Mouse (Mus musculus) neural tube, embryonic 14.5 days (tissue): ENCODE data around the gene 1700013H16Rik. TPM values are rescaled to one million over a fixed set of nuclear protein-coding genes. Genes with fewer than 3 reads are reported as not detected.
"Not testable (repeated sequence)": the region's sequence is repeated elsewhere in the genome, so short reads cannot be mapped to it uniquely, and the experiment has no call there.

Source experiments
- ATAC-seq: fragments of 200-750 bp; cut with Nextera tagmentation; 2 replicates; pipeline ENCODE4 v1.8.0; 2017; ENCODE audit warnings: low read depth, mild to moderate bottlenecking, moderate TSS enrichment, moderate library complexity
- H3K27ac ChIP-seq: fragments of 300-500 bp; sonication (generic); 2 replicates; pipeline ENCODE4 v1.5.1; 2014; ENCODE audit warnings: low read depth, mild to moderate bottlenecking, control low read depth, low read length, moderate library complexity, mixed read lengths
- H3K27me3 ChIP-seq: fragments of 300-500 bp; sonication (generic); 2 replicates; pipeline ENCODE4 v1.6.1; 2014; ENCODE audit warnings: low read length; ENCODE audit not compliant: control insufficient read depth, insufficient read depth
- H3K36me3 ChIP-seq: fragments of 300-500 bp; sonication (generic); 2 replicates; pipeline ENCODE4 v1.6.1; 2014; ENCODE audit warnings: low read length, mixed read lengths; ENCODE audit not compliant: control insufficient read depth, insufficient read depth
- H3K4me1 ChIP-seq: fragments of 300-500 bp; sonication (generic); 2 replicates; pipeline ENCODE4 v1.6.1; 2014; ENCODE audit warnings: low read length; ENCODE audit not compliant: control insufficient read depth, insufficient read depth
- H3K4me2 ChIP-seq: fragments of 300-500 bp; sonication (generic); 2 replicates; pipeline ENCODE4 v1.6.1; 2014; ENCODE audit warnings: mild to moderate bottlenecking, low read depth, low read length, control low read depth
- H3K4me3 ChIP-seq: fragments of 300-500 bp; sonication (generic); 2 replicates; pipeline ENCODE4 v1.5.1; 2014; ENCODE audit warnings: low read depth, low read length, control low read depth, mixed read lengths
- H3K9ac ChIP-seq: fragments of 300-500 bp; sonication (generic); replicated peaks from 2 replicates; pipeline ENCODE4 v1.6.1; 2014; ENCODE audit warnings: low read depth, mild to moderate bottlenecking, control low read depth, low read length, mixed read lengths
- H3K9me3 ChIP-seq: fragments of 300-500 bp; sonication (generic); 2 replicates; pipeline ENCODE4 v1.6.1; 2016; ENCODE audit warnings: low read length; ENCODE audit not compliant: control insufficient read depth
- WGBS: fragments of 180-500 bp; shearing (Covaris S2); extraction: QIAGEN DNeasy Blood & Tissue Kit; methylation state at CpG from one replicate; pipeline ENCODE4 v1.1.7; 2014; 5-methylcytosine and 5-hydroxymethylcytosine counted together
- polyA plus RNA-seq: library from polyadenylated mRNA; unstranded; fragments of >200 nt; fragmentation: Nextera tagmentation; extraction: Ambion mirVana; gene quantifications from 2 replicates; pipeline ENCODE4 v1.2.1, GENCODE M21; 2014

Gene 1700013H16Rik
- polyA plus RNA-seq, result not detected in 2 replicates

DNA sequence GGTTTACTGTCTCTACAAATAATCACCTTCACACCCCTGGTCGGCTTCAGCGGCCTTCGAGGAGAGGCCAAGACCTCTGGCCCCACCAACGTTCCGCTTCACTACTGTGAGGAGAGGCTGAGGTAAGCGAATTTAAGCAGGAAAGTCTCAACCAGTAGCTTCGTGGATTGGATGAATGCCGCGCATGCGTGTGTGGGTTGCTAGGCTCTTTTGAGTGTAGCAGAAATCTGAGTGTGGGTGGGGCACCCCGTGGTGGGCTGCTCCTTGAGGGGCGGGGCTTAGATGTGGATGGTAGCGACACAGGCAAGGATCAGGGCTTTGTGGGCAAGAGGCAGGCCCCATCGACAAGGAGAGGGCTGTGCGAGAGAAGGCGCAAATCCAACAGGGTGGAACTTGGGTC, at the start of gene 1700013H16Rik:
1700013H16Rik (minus strand) TSS at position 96 of the 400 bp plus-strand sequence.
- Histone ChIP-seq H3K36me3 (no peaks in the 10 kb centered on the region), H3K9me3 (no peaks in the 10 kb centered on the region), H3K9ac (no peak within 1 kb of the TSS), H3K4me2 (no peak within 1 kb of the TSS), H3K27me3 (no peaks in the 10 kb centered on the region), H3K4me3 (no peak within 1 kb of the TSS), H3K27ac (no peak within 1 kb of the TSS), H3K4me1 (no peaks in the 10 kb centered on the region)
- no peak for ATAC-seq
- WGBS, result 92% methylated on average over 16 of the region's 16 CpGs

DNA sequence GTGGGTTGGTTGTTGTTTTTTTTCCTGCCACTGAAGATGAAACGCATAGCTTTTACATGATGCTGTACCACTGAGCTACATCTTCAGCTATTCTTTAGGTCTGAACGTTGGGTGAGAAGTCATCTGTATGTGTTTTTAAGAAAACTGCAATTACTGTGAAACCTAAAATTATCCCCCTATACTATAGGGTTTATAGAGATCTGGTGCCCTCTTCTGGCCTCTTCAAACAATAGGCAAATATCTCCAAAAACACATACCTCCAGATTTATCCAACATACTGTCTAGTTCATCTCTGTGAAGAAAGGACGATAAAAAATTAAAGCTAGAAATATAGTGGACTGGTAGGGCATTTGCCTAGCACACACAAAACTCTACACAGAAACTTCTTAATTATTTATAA, 41.4 kb upstream of the 1700013H16Rik start:
- Histone ChIP-seq H3K27me3 (no peaks in the 10 kb centered on the region), H3K27ac (no peak overlapping the region), H3K36me3 (no peaks in the 10 kb centered on the region), H3K4me1 (no peaks in the 10 kb centered on the region), H3K4me2 (no peak overlapping the region), H3K4me3 (no peak overlapping the region), H3K9me3 (no peaks in the 10 kb centered on the region), H3K9ac (no peak overlapping the region)
- WGBS, result 39% methylated on average over 3 of the region's 3 CpGs
- ATAC-seq, result no peak

DNA sequence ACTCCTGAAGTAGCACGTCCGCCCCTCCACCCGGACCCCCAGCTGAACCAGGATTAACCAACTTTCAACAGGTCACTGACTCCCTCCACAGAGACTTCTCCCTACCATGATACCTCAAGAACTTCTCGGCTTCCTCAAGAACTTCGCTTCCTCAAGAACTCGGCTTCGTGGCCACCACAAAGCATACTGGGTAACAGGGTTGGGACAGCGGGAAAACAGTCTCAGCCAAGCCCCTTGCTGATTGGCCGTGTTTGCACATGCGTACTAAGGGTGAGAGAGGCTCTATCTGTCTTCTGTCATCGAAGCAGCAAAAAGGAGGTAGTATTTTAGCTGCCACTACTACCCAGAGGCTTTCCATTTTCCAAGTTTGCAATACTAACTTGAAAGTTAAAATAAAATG, 39.9 kb upstream of the 1700013H16Rik start, which contains the start of gene Xlr:
Xlr (minus strand) TSS at position 188 of the 400 bp plus-strand sequence.
- not testable (repeated sequence) for H3K27ac ChIP-seq, H3K9me3 ChIP-seq, H3K9ac ChIP-seq, H3K4me3 ChIP-seq, H3K4me1 ChIP-seq, H3K4me2 ChIP-seq, H3K36me3 ChIP-seq, H3K27me3 ChIP-seq, ATAC-seq
- WGBS, result 89% methylated on average over 11 of the region's 11 CpGs

DNA sequence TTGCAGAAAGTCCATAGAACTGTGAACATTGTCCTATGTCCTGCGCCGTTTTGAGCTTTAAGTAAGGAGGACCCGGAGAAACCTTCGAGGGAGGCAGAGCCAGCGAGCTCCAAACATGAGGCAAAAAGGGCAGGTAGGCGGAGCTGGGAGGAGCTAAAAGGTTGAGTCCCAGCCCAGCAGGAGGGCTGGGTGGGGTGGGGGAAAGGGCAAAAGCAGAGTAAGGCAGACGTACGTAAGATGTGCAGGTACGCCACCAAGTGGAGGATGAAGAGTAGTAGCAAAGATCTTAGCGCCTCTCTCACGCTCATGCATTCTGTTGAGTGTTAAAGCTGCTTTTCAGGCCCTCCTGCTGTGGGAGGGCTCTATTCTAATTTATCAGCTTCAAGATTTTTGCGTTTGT, 18.6 kb upstream of the 1700013H16Rik start, which contains the start of gene Zfp36l3:
Zfp36l3 (minus strand) TSS at position 119 of the 400 bp plus-strand sequence.
- Histone ChIP-seq H3K36me3 (no peaks in the 10 kb centered on the region), H3K4me3 (no peak within 1 kb of the TSS), H3K9me3 (no peaks in the 10 kb centered on the region), H3K9ac (no peak within 1 kb of the TSS), H3K27me3 (no peaks in the 10 kb centered on the region), H3K4me2 (no peak within 1 kb of the TSS), H3K27ac (no peak within 1 kb of the TSS), H3K4me1 (no peaks in the 10 kb centered on the region)
- 92% methylated on average over 12 of the region's 12 CpGs for WGBS
- ATAC-seq, result no peak

DNA sequence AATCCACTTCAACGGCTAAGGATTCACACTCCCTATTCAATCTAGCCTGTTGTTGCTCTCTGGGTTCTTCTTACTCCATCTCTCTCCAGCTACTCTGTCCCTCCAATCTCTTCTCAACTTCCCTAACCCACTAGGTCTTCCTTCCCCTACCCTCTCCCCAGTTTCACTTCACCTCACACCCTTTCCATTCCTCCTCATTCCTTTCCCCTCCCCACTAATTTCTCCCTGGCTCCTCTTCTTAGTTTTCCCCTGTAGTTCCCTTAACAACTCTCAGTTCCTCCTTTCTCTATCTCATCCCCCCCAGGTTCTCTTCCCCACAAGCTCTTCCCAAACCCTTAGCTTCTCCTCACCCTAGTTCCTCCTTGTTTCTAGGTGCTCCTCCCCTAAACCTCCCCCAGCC, 4.8 kb downstream of the 1700013H16Rik start:
- Histone ChIP-seq H3K27ac (no peak overlapping the region), H3K27me3 (no peaks in the 10 kb centered on the region), H3K9ac (no peak overlapping the region), H3K4me2 (no peak overlapping the region), H3K36me3 (no peaks in the 10 kb centered on the region), H3K4me1 (no peaks in the 10 kb centered on the region), H3K9me3 (no peaks in the 10 kb centered on the region), H3K4me3 (no peak overlapping the region)
- WGBS, result 80% methylated on average over 1 of the region's 1 CpGs
- no peak for ATAC-seq

DNA sequence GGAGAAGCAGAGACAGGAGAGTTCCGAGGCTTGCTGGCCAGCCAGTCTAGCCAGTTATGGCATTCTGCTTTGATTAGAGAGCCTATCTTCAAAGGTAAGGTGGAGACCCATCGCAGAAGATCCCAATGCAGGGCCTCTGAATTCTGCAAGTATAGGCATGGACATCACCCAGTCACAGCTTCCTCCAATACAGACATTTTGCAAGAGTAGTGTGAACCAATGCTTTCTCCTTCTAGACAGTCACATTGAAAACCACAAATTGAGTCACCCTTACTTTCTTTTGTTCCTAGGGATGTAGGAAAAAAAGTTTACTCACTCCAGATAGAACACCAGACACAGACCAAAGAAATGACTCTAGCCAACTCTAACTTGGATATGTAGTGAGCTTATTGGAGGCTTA, 28.7 kb downstream of the 1700013H16Rik start:
- WGBS, result 80% methylated on average over 2 of the region's 2 CpGs
- Histone ChIP-seq H3K27me3 (no peaks in the 10 kb centered on the region), H3K36me3 (no peaks in the 10 kb centered on the region), H3K4me2 (no peak overlapping the region), H3K9me3 (no peaks in the 10 kb centered on the region), H3K9ac (no peak overlapping the region), H3K4me3 (no peak overlapping the region), H3K4me1 (no peaks in the 10 kb centered on the region), H3K27ac (no peak overlapping the region)
- no peak for ATAC-seq

DNA sequence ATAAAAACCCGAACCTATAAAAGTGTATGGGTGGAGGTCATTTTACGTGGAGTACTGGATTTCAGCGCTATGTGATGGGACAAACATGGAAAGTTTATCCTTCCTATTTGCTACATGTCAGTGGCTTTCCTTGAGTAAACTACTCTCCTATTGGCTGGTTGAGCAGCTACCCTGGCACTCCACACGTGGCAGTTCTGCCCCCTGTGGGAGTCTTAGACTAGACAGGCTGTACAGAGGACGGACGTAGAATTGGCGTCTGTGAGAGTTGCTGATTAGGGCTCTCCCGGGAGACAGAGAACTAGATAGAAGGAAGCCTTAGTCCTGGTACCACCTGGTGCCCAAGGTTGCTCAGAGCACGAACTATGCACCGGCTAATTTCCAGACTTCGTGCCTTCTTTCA, 33.0 kb downstream of the 1700013H16Rik start, which contains the start of gene 4930502E18Rik:
4930502E18Rik (plus strand) TSS at position 231 of the 400 bp plus-strand sequence.
- Histone ChIP-seq H3K4me3 (no peak within 1 kb of the TSS), H3K9ac (no peak within 1 kb of the TSS), H3K27ac (no peak within 1 kb of the TSS), H3K4me1 (no peaks in the 10 kb centered on the region), H3K9me3 (no peaks in the 10 kb centered on the region), H3K4me2 (no peak within 1 kb of the TSS), H3K27me3 (no peaks in the 10 kb centered on the region), H3K36me3 (no peaks in the 10 kb centered on the region)
- no peak for ATAC-seq
- WGBS, result 78% methylated on average over 11 of the region's 11 CpGs

DNA sequence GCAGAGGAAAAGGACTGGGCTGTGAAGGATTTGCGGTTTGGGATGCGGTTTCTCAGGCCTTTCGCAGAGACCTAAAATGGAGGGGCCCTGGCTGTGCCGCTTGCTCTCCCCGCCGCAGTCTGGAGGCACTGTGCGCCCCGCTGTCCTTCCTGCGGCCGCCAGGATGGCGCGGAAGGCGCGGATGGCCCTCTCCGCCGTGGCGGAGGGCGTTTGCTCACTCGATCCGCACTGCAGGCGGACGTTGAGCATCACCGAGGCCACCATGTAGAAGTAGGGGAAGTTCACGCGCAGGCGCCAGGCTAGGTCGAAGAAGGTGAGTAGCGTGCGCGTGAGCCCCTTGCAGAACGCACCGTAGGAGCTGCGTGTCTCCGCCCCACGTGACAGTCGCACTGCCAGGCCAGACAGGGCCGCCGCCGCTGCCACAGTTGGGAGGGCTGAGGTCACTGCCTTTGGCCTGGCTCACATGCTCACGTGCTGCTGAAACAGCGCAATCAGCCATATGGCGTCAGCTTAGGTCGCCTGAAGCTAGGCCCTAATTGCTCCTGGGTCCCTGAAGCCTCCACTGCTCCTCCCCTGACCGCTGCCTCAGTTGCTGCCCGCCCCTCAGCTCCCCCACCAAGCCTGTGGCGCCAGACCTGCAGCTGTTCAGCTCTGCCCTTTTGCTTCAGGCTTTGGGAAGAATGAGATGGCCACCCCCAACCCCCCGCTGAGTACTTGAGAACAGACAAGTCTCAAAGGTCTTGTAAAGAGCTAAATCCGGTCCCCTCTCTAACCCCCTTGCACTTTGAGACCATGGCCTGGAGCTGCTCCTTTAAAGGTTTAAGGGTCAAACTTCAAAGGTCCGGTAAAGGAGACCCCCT, 41.1 kb downstream of the 1700013H16Rik start:
- Histone ChIP-seq H3K4me1 (no peaks in the 10 kb centered on the region), H3K27me3 (no peaks in the 10 kb centered on the region), H3K27ac (no peak overlapping the region), H3K9me3 (no peaks in the 10 kb centered on the region), H3K9ac (peak overlapping the region; percentile 41; the same call in 1 of the 2 replicates), H3K36me3 (no peaks in the 10 kb centered on the region), H3K4me2 (peak overlapping the region; percentile 54), H3K4me3 (peak overlapping the region; percentile 24)
- WGBS, result 15% methylated on average over 43 of the region's 49 CpGs
- peak; percentile 94 for ATAC-seq

DNA sequence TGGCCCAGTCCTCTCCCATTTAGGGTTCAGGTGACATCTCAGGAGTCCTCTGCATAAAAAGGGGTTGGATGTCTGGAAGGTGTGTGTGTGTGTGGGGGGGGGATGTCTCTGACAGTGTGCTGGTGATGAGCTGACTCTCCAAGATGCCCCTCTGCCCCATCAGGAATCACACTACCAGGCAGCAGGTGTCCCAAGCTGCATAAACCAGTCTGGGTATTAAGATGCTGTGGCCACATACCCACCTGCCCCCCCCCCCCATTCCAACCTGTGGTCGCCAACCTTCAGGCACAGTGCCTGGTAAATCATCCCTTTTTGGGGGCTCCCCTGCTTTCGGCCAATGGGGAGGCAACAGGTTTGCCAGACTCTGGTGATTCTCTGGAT, 41.7 kb downstream of the 1700013H16Rik start:
- no peak overlapping the region for H3K27ac ChIP-seq
- peak; percentile 48; the same call in 1 of the 2 replicates for ATAC-seq
- H3K9me3 ChIP-seq, result no peaks in the 10 kb centered on the region

More for the DNA sequence above, 41.7 kb downstream of the 1700013H16Rik start:
- no peaks in the 10 kb centered on the region for H3K27me3 ChIP-seq
- H3K36me3 ChIP-seq, result no peaks in the 10 kb centered on the region
- 24% methylated on average over 2 of the region's 2 CpGs for WGBS
- no peaks in the 10 kb centered on the region for H3K4me1 ChIP-seq
- H3K9ac ChIP-seq, result no peak overlapping the region; the same call in 1 of the 2 replicates
- peak overlapping the region; percentile 24 for H3K4me3 ChIP-seq
- peak overlapping the region; percentile 54; the same call in 1 of the 2 replicates for H3K4me2 ChIP-seq
